Mouse (Mus musculus): ENCODE measurements around the gene Gmpr. TPM values are rescaled to one million over a fixed set of nuclear protein-coding genes. Genes with fewer than 3 reads are reported as not detected.
A peak's percentile ranks its signal among the peaks of the same experiment; 100 is the strongest.

The Gmpr gene
- polyA plus RNA-seq (2014; fragmentation: Nextera tagmentation; extraction: Ambion mirVana), result 19.5 and 20.5 TPM in 2 replicates

- DNase-seq (ENCODE audit: low spot score, missing footprints) (peak; percentile 96), ATAC-seq (ENCODE audit: low FRiP score) (peak; percentile 85)
- Histone ChIP-seq H3K36me3 (ENCODE audit: control insufficient read depth, insufficient read depth, low read length) (no peaks in the 10 kb centered on the region), H3K4me1 (ENCODE audit: control insufficient read depth, insufficient read depth, low read length) (peaks cover 2% of the 10 kb centered on the region; the same call in 1 of the 2 replicates), H3K9ac (ENCODE audit: low read length) (peak within 1 kb of the TSS; percentile 63), H3K4me2 (peak within 1 kb of the TSS; percentile 90), H3K4me3 (ENCODE audit: low read depth, low read length) (peak within 1 kb of the TSS; percentile 54), H3K27me3 (ENCODE audit: control insufficient read depth, insufficient read depth, low read length) (no peaks in the 10 kb centered on the region; the same call in 1 of the 2 replicates), H3K9me3 (ENCODE audit: control insufficient read depth, low read length) (no peaks in the 10 kb centered on the region), H3K27ac (ENCODE audit: low read depth, low read length) (no peak within 1 kb of the TSS)
- WGBS, result under 1% methylated on average over 63 of the region's 63 CpGs
These were observed at the start of gene Gmpr for GRCm38 (mm10) chr13:45507274-45508229. Gene Gmpr, plus strand, starts transcription at chr13:45507444.

GRCm38 (mm10) chr13:45457459-45457858 lies 49.8 kb upstream of the Gmpr start:
- H3K36me3 ChIP-seq (ENCODE audit: control insufficient read depth, insufficient read depth, low read length), result no peaks in the 10 kb centered on the region
- H3K27me3 ChIP-seq (ENCODE audit: control insufficient read depth, insufficient read depth, low read length), result no peaks in the 10 kb centered on the region
- ATAC-seq (ENCODE audit: low FRiP score) (no peak), DNase-seq (ENCODE audit: low spot score, missing footprints) (no peak)
- H3K9ac ChIP-seq (ENCODE audit: low read length), result no peak overlapping the region
- no peak overlapping the region for H3K4me2 ChIP-seq
- H3K4me1 ChIP-seq (ENCODE audit: control insufficient read depth, insufficient read depth, low read length), result peaks cover 5% of the 10 kb centered on the region; the same call in 1 of the 2 replicates
- H3K9me3 ChIP-seq (ENCODE audit: control insufficient read depth, low read length), result no peaks in the 10 kb centered on the region
- no peak overlapping the region for H3K27ac ChIP-seq (ENCODE audit: low read depth, low read length)
- no peak overlapping the region for H3K4me3 ChIP-seq (ENCODE audit: low read depth, low read length)
- WGBS, result 84% methylated on average over 7 of the region's 7 CpGs

- Histone ChIP-seq H3K4me3 (ENCODE audit: low read depth, low read length) (no peak overlapping the region), H3K4me1 (ENCODE audit: control insufficient read depth, insufficient read depth, low read length) (peaks cover under 1% of the 10 kb centered on the region; the same call in 1 of the 2 replicates), H3K4me2 (no peak overlapping the region), H3K36me3 (ENCODE audit: control insufficient read depth, insufficient read depth, low read length) (no peaks in the 10 kb centered on the region), H3K27me3 (ENCODE audit: control insufficient read depth, insufficient read depth, low read length) (no peaks in the 10 kb centered on the region), H3K27ac (ENCODE audit: low read depth, low read length) (no peak overlapping the region), H3K9me3 (ENCODE audit: control insufficient read depth, low read length) (no peaks in the 10 kb centered on the region), H3K9ac (ENCODE audit: low read length) (no peak overlapping the region)
- WGBS, result 89% methylated on average over 3 of the region's 3 CpGs
- no peak for ATAC-seq (ENCODE audit: low FRiP score)
- DNase-seq (ENCODE audit: low spot score, missing footprints), result no peak
These were observed 47.1 kb upstream of the Gmpr start for GRCm38 (mm10) chr13:45460177-45460576.

- Histone ChIP-seq H3K4me1 (ENCODE audit: control insufficient read depth, insufficient read depth, low read length) (no peaks in the 10 kb centered on the region), H3K27me3 (ENCODE audit: control insufficient read depth, insufficient read depth, low read length) (no peaks in the 10 kb centered on the region), H3K36me3 (ENCODE audit: control insufficient read depth, insufficient read depth, low read length) (no peaks in the 10 kb centered on the region), H3K4me2 (no peak overlapping the region), H3K4me3 (ENCODE audit: low read depth, low read length) (no peak overlapping the region), H3K27ac (ENCODE audit: low read depth, low read length) (no peak overlapping the region), H3K9ac (ENCODE audit: low read length) (no peak overlapping the region), H3K9me3 (ENCODE audit: control insufficient read depth, low read length) (no peaks in the 10 kb centered on the region)
- 84% methylated on average over 14 of the region's 14 CpGs for WGBS
- ATAC-seq (ENCODE audit: low FRiP score) (no peak), DNase-seq (ENCODE audit: low spot score, missing footprints) (no peak)
These were observed 45.8 kb upstream of the Gmpr start for GRCm38 (mm10) chr13:45461370-45461958.

- Histone ChIP-seq H3K27me3 (ENCODE audit: control insufficient read depth, insufficient read depth, low read length) (no peaks in the 10 kb centered on the region), H3K36me3 (ENCODE audit: control insufficient read depth, insufficient read depth, low read length) (no peaks in the 10 kb centered on the region), H3K27ac (ENCODE audit: low read depth, low read length) (no peak overlapping the region), H3K4me2 (no peak overlapping the region), H3K9ac (ENCODE audit: low read length) (no peak overlapping the region), H3K9me3 (ENCODE audit: control insufficient read depth, low read length) (no peaks in the 10 kb centered on the region), H3K4me1 (ENCODE audit: control insufficient read depth, insufficient read depth, low read length) (peaks cover 13% of the 10 kb centered on the region), H3K4me3 (ENCODE audit: low read depth, low read length) (no peak overlapping the region)
- WGBS, result 85% methylated on average over 10 of the region's 10 CpGs
- no peak for ATAC-seq (ENCODE audit: low FRiP score)
- DNase-seq (ENCODE audit: low spot score, missing footprints), result no peak
These were observed 41.6 kb upstream of the Gmpr start for GRCm38 (mm10) chr13:45465616-45466015.

GRCm38 (mm10) chr13:45466031-45466519 lies 41.2 kb upstream of the Gmpr start:
- no peak overlapping the region for H3K4me2 ChIP-seq
- H3K36me3 ChIP-seq (ENCODE audit: control insufficient read depth, insufficient read depth, low read length), result no peaks in the 10 kb centered on the region
- WGBS, result 77% methylated on average over 10 of the region's 10 CpGs
- no peak for DNase-seq (ENCODE audit: low spot score, missing footprints)
- H3K9ac ChIP-seq (ENCODE audit: low read length), result no peak overlapping the region
- ATAC-seq (ENCODE audit: low FRiP score), result no peak
- H3K4me1 ChIP-seq (ENCODE audit: control insufficient read depth, insufficient read depth, low read length), result peaks cover 13% of the 10 kb centered on the region
- no peak overlapping the region for H3K27ac ChIP-seq (ENCODE audit: low read depth, low read length)
- no peak overlapping the region for H3K4me3 ChIP-seq (ENCODE audit: low read depth, low read length)
- no peaks in the 10 kb centered on the region for H3K9me3 ChIP-seq (ENCODE audit: control insufficient read depth, low read length)
- no peaks in the 10 kb centered on the region for H3K27me3 ChIP-seq (ENCODE audit: control insufficient read depth, insufficient read depth, low read length)

- DNase-seq (ENCODE audit: low spot score, missing footprints) (no peak), ATAC-seq (ENCODE audit: low FRiP score) (no peak)
- Histone ChIP-seq H3K9ac (ENCODE audit: low read length) (no peak overlapping the region), H3K4me3 (ENCODE audit: low read depth, low read length) (no peak overlapping the region), H3K27me3 (ENCODE audit: control insufficient read depth, insufficient read depth, low read length) (no peaks in the 10 kb centered on the region), H3K27ac (ENCODE audit: low read depth, low read length) (no peak overlapping the region), H3K9me3 (ENCODE audit: control insufficient read depth, low read length) (no peaks in the 10 kb centered on the region), H3K36me3 (ENCODE audit: control insufficient read depth, insufficient read depth, low read length) (no peaks in the 10 kb centered on the region), H3K4me1 (ENCODE audit: control insufficient read depth, insufficient read depth, low read length) (peaks cover 13% of the 10 kb centered on the region), H3K4me2 (no peak overlapping the region)
- WGBS, result 82% methylated on average over 5 of the region's 5 CpGs
These were observed 38.5 kb upstream of the Gmpr start for GRCm38 (mm10) chr13:45468751-45469150.

- Histone ChIP-seq H3K27me3 (ENCODE audit: control insufficient read depth, insufficient read depth, low read length) (no peaks in the 10 kb centered on the region), H3K9ac (ENCODE audit: low read length) (no peak overlapping the region), H3K4me2 (0 out of 2 replicates have a peak overlapping the region, but pooled peaks have one; percentile 12), H3K36me3 (ENCODE audit: control insufficient read depth, insufficient read depth, low read length) (no peaks in the 10 kb centered on the region), H3K9me3 (ENCODE audit: control insufficient read depth, low read length) (no peaks in the 10 kb centered on the region), H3K27ac (ENCODE audit: low read depth, low read length) (peak overlapping the region; percentile 48; the same call in 1 of the 2 replicates), H3K4me3 (ENCODE audit: low read depth, low read length) (no peak overlapping the region), H3K4me1 (ENCODE audit: control insufficient read depth, insufficient read depth, low read length) (peaks cover 13% of the 10 kb centered on the region)
- peak; percentile 77 for ATAC-seq (ENCODE audit: low FRiP score)
- 20% methylated on average over 19 of the region's 19 CpGs for WGBS
- peak; percentile 89 for DNase-seq (ENCODE audit: low spot score, missing footprints)
These were observed 37.6 kb upstream of the Gmpr start for GRCm38 (mm10) chr13:45469481-45470301.
